20 mouse cellular contexts compared by ENCODE assay signal in genomic region chr15:66464591-66464990, GRCm38 (mm10). TPM values are rescaled to one million over a fixed set of nuclear protein-coding genes. Genes with fewer than 3 reads are reported as not detected.
"Had no signal": no experiment of that assay in that cellular context is flagged by ENCODE, and none has a peak within 500 bp of the region (broad histone marks: within the 10 kb centered on the region; RNA-seq: fewer than 3 reads in every experiment).

No protein-coding gene starts in this region.

- H3K9me3 ChIP-seq: midbrain, embryonic 10.5 days; midbrain, embryonic 12.5 days; neural tube, embryonic 13.5 days; neural tube, embryonic 15.5 days had no signal

- H3K4me1 ChIP-seq: midbrain, embryonic 10.5 days; midbrain, embryonic 12.5 days; neural tube, embryonic 13.5 days; neural tube, embryonic 15.5 days had no signal

- H3K9ac ChIP-seq: lung, embryonic 14.5 days; midbrain, embryonic 12.5 days; neural tube, embryonic 13.5 days; neural tube, embryonic 15.5 days had no signal

- ATAC-seq: midbrain, embryonic 16.5 days had no signal

- H3K27me3 ChIP-seq: midbrain, embryonic 12.5 days; neural tube, embryonic 13.5 days; neural tube, embryonic 15.5 days had no signal

- H3K36me3 ChIP-seq: midbrain, embryonic 10.5 days; midbrain, embryonic 12.5 days; neural tube, embryonic 13.5 days; neural tube, embryonic 15.5 days had no signal

- DNase-seq: lung, embryonic 14.5 days; lung, postnatal 10 days; lung, postnatal 4 days; midbrain, embryonic 14.5 days; retina, postnatal 1 day; right cerebral cortex, adult 18-20 months; right cerebral cortex, postnatal 25 days; right cerebral cortex, postnatal 4 days; spleen, adult 18-20 months; thymus, adult 18-20 months; thymus, postnatal 14 days; thymus, postnatal 36 days had no signal

- H3K4me3 ChIP-seq: midbrain, embryonic 10.5 days; midbrain, embryonic 12.5 days; myocyte; neural tube, embryonic 13.5 days; neural tube, embryonic 15.5 days had no signal

- H3K27ac ChIP-seq: midbrain, embryonic 10.5 days; midbrain, embryonic 12.5 days; neural tube, embryonic 13.5 days; neural tube, embryonic 15.5 days had no signal

- H3K4me2 ChIP-seq: lung, embryonic 14.5 days; midbrain, embryonic 12.5 days; neural tube, embryonic 13.5 days; neural tube, embryonic 15.5 days had no signal

RNA-seq across cellular contexts. Expression of gene Lrrc6, which starts 36.1 kb away (rescaled TPM):
- total RNA-seq: megakaryocyte-erythroid progenitor cell, adult 5-6 weeks had no signal
- polyA plus RNA-seq: small intestine, adult 2 months had no signal
